Mouse (Mus musculus) adrenal gland, postnatal 10 days (tissue): ENCODE measurements at regions not wholly inside any gene's neighbourhood (a gene's known extent, or its start where the extent isn't known, plus 50 kb on each side); places are given as distances from the start of the nearest gene placed in this dataset.
"Not testable (repeated sequence)": the region's sequence is repeated elsewhere in the genome, so short reads cannot be mapped to it uniquely, and the experiment has no call there.

Source experiments
- DNase-seq: peaks from one replicate; pipeline ENCODE4 v3.0.0; 2021; ENCODE audit warnings: mixed read lengths

DNA sequence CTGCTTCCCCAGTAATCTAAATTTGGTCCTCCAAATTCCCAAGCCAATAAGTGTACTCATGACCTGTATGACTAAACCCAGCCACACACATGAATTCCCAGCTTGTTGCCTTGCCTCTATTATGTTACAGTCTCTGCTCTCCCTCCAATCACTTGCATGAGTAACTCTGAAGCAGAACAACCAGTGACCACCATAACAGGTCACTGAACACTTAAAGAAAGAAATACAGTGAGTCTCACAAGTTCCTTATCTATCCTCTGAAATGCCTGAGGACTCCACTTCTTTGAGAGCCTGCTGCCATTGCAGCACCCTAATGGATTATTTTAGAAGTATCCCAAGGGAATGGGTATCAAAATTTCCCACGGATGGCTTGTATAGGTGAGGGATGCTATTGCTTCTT lies 909.7 kb downstream of the Sorcs3 start:
- DNase-seq, result no peak

- DNase-seq, result no peak
Measured at GRCm38 (mm10) chr19:49131664-49132063, 925.8 kb downstream of the Sorcs3 start.

- no peak for DNase-seq
Measured at GRCm38 (mm10) chr19:49172078-49172477, 966.3 kb downstream of the Sorcs3 start.

- no peak for DNase-seq
Measured at GRCm38 (mm10) chr19:49207971-49208370, 1002.1 kb downstream of the Sorcs3 start.

DNA sequence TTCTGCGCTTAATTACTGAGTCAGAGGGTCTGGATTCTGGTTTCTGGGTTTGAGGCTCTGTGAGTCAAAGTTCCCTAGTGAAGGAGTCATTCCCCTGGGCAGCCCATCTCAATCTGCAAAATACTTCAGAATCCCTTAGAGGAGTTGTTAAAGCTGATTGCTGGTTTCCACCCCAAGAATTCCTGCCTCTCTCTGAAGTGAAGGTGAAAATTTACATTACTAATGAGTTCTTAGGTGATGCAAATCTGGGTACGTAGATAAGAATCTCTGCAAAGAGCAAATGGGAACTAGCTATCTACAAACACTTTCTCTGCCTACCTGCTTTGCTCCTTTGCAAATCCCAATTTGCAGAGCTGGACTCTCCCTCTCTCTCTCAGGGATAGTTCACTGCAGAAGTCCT lies 1036.8 kb downstream of the Sorcs3 start:
- DNase-seq, result no peak

- no peak for DNase-seq
Measured at GRCm38 (mm10) chr19:49245114-49245714, 1039.4 kb downstream of the Sorcs3 start.

DNA sequence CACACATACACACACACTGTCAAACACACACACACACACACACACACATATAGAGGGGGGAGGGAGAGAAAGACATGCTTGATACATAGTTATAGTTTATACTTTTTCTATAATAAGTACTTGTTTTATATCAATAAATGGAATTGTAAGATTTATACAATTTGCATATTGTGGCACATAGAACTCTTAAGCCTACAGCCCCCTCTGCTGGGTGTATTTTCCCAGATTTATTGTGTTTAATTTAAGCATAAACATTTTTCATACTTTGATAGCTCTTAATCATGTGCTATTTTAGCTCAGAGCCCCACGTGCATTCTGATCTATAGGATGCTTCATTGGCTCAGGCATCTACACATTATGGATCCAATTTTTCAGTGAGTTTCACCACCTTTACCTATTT lies 1058.8 kb downstream of the Sorcs3 start:
- DNase-seq, result no peak

DNA sequence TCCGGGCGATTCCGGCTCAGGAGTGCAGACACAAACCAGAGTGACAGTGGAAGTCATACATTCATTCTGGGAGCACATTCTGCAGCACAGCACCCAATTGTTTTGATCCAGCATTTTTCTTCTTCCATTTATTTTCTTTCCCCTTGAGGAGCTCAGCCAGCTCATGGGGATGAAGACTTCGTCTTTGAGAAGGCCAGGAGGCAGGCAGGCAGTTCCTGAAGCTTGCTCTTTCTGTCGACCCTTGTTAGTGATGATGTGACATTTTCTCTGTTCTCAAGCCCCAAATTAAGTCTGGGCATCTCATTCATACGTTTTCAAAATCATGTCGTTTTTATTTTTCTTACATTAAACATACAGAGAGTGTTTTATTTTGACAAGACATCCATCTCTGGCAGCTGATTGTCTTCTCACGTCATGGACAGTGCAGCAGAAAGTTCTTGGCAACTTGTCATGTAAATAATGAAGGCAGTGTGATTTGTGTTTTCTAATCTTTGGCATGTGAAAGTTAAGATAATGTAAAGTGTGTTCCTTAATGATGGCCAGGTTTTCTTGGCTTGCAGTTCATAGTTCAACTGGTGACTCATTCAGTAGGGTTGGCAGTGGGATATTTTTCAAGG lies 1062.1 kb downstream of the Sorcs3 start:
- no peak for DNase-seq

GRCm38 (mm10) chr19:49282626-49283261 lies 1076.9 kb downstream of the Sorcs3 start:
- no peak for DNase-seq

DNA sequence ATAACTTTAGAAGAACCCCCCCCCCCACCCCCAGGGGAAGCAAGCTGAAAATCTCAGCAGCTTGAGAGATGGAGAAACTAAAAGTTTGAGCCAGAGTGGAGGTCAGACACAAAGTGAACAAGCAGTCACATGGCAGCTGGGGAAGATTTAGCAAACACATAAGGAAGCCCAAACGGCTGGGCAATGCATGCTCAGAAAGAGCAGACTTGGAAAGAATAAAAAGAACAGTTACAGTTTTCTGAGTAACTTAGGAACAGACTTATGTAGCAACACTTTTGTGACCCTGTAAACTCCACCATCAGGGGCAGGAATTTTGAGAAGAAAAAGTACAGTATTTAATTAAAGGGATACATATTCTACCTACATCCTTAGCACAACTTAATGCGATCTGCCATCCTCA lies 1089.2 kb downstream of the Sorcs3 start:
- DNase-seq, result no peak

DNA sequence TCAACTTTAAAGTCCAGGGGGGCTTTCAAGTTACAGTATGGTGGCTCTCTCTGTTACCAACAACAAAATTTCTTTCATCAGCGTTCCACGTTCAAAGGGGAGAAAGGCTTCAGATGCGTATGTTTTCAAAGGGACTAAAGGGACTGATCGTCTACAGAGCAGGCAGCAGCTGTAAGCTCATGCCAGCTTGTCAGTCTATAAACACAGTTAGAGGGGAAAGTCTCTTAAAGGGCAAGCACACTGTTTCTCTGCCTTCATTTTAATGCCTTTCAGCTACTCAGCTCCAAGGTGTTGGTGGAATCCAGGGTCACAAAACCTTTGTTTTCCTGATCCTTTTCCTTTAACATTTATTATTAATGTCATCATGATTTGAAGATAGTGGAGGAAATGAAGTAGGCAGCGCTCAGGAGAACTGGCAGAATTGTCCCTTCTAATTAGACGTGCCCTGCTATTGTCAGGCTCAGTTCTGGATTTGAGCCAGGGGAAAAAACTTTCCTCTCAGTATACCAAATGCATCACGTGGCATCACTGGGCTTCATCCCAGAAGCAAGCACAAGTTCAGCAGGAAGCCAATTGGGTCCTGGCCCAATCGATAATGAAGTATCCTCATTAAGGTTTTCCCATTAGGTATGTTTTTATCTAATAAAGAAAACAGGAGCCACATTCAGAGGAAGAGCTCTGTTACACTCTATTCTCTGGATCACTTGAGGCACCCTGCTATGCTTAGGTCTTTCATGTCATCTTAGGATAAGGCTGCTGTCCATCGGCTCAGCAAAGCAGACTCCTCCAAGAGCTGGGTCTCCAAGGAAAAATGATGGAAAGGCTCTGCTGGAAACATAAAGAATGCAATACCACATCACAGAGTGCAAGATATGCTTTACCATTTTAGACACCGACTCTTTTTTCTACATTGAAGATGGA lies 1093.8 kb downstream of the Sorcs3 start:
- DNase-seq, result peak; percentile 6

- no peak for DNase-seq
Measured at GRCm38 (mm10) chr19:49301364-49302091, 1095.7 kb downstream of the Sorcs3 start.

GRCm38 (mm10) chr19:49305804-49306203 lies 1100.0 kb downstream of the Sorcs3 start:
- DNase-seq, result no peak

GRCm38 (mm10) chr19:49314229-49314628 lies 1108.4 kb downstream of the Sorcs3 start:
- DNase-seq, result no peak

- no peak for DNase-seq
Measured at GRCm38 (mm10) chr19:49359642-49360041, 1153.8 kb downstream of the Sorcs3 start.

- DNase-seq, result no peak
Measured at GRCm38 (mm10) chr19:49360715-49361114, 1154.9 kb downstream of the Sorcs3 start.

DNA sequence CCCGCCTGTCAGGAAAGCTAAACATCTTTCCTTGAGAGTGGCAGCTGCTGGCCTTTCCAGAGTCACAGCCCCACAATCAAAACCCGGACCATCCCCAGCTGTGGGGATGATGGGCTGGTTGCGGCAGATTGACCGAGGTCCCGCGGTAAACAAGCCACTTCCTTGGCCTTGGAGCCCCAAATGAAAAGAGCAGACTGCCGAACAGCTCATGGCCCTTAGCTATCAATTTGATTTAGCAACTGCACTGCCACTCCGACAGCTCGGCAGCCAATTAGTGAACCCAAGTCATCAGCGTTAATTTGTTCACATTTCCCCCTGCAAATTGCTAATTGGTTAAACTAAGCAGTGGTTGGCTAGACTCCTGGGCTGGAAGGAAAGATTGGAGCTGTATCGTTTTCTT lies 1155.3 kb downstream of the Sorcs3 start:
- DNase-seq, result not testable (repeated sequence)

DNA sequence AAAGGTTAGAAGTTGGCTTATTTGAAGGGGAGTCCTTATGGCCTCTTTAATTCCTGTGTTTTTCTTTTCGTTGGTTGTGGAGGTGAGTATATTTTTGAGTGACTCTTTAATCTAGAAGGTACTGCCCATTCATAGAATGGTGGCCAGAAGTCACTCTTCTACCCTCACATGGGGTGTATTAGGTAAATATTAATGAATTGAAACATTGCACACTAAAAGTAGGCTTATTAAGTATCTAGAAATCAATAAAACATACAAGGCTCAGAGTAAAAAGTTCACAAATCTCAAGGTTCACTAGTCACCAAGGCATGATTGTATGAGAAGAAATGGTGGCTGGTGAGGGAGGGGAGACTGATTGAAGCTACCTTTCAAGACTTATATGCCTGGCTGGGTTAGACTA lies 1167.1 kb downstream of the Sorcs3 start:
- DNase-seq, result no peak

- no peak for DNase-seq
Measured at GRCm38 (mm10) chr19:49374295-49374694, 1168.5 kb downstream of the Sorcs3 start.

DNA sequence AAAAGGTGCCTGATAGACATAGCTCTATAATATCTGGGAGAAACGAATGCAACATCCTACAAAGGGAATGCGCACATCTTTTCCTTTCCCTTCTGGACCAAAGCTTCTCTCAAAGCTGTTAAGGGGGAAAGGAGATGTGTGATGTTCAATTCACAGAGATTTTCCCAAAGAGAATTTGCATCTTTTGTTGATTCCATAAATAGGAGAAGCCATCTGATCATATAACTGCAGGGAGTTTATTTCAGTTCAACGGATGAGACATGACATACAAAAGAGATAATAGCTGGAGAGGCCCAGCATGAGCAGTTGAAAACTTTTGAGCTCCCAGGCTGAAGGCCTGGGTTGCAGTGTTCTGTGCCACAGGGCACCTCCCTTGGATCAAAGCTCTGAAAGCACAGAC lies 1169.1 kb downstream of the Sorcs3 start:
- DNase-seq, result no peak

DNA sequence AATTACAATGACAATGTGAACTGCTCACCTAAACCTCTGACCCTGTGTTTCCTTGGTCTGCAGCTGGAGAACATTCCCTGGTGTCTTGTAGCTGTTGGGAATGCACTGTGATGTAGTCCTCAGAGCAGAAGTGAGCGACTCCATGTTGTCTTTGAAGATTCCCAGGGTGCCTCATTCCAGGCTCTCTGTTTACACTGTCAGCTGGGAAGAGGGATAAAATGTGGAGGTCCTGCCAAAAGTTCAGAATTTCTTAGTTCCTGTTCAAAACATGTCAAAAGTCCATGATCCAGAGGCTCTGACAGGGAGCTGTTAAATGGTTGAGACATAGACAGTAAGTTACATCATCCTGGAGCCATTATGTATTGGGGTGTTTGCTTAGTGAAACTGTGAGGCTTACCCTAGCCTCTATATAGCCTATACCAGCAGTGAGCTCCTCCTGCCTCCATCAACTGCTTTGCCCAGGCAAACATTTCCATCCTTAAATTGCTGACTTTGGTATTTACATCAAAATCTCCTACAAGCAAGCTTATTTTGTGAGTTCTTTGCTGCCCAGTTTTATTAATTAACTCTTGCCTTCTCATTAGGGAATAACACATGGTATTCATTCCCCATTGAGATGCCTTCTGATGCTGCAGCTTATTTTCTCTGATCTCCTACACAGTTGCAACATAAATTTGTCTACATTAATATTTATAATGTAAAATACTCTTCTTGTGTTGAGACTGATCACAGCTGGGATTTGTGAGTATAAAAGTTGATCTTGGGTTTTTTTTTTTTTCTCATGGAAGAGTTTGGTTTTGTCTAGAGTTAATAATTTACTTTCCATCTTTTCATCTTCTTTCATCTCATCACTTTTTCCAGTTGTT lies 1170.2 kb downstream of the Sorcs3 start:
- no peak for DNase-seq
